In genomic region chr3:69818466-69818865, GRCm38 (mm10) we compare ENCODE assay signal across 17 mouse cellular contexts. TPM values are rescaled to one million over a fixed set of nuclear protein-coding genes. Genes with fewer than 3 reads are reported as not detected.
A peak's percentile ranks its signal among the peaks of the same experiment; 100 is the strongest.
DNase-seq lines count a peak whose midpoint lies in the region; ATAC-seq lines count a peak whose summit lies in the region.
"Had no signal": no experiment of that assay in that cellular context is flagged by ENCODE, and none has a peak within 500 bp of the region (broad histone marks: within the 10 kb centered on the region; RNA-seq: fewer than 3 reads in every experiment).

No protein-coding gene starts in this region.

- H3K4me3 ChIP-seq in hindbrain, embryonic 14.5 days (replicated peaks; ENCODE audit: low read length), result no peak overlapping the region
- no peak overlapping the region for H3K4me3 ChIP-seq in hindbrain, embryonic 12.5 days
- no peak overlapping the region for H3K4me3 ChIP-seq in stomach, embryonic 14.5 days (ENCODE audit: low read depth, low read length)
- H3K4me3 ChIP-seq: heart, adult 2 months; intestine, embryonic 15.5 days; liver, embryonic 13.5 days had no signal

- 0 out of 2 replicates have a peak, but pooled peaks have one; percentile 24 for ATAC-seq in hindbrain, embryonic 14.5 days (ENCODE audit: low FRiP score)
- ATAC-seq in hindbrain, embryonic 12.5 days (ENCODE audit: low FRiP score), result no peak
- peak; percentile 37; the same call in 1 of the 2 replicates for ATAC-seq in stomach, embryonic 14.5 days (ENCODE audit: insufficient number of reproducible peaks, insufficient read depth, low FRiP score, low read depth)
- ATAC-seq: forebrain, embryonic 16.5 days; intestine, embryonic 15.5 days; midbrain, embryonic 16.5 days had no signal

- H3K9ac ChIP-seq in hindbrain, embryonic 14.5 days, result no peak overlapping the region
- H3K9ac ChIP-seq in hindbrain, embryonic 12.5 days, result no peak overlapping the region
- H3K9ac ChIP-seq in stomach, embryonic 14.5 days (replicated peaks; ENCODE audit: low read depth, low read length), result no peak overlapping the region
- H3K9ac ChIP-seq: intestine, embryonic 15.5 days; liver, embryonic 13.5 days had no signal

- no peaks in the 10 kb centered on the region for H3K4me1 ChIP-seq in hindbrain, embryonic 14.5 days (replicated peaks; ENCODE audit: control insufficient read depth, insufficient read depth, low read length)
- H3K4me1 ChIP-seq in hindbrain, embryonic 12.5 days, result no peaks in the 10 kb centered on the region
- H3K4me1 ChIP-seq in stomach, embryonic 14.5 days (ENCODE audit: control insufficient read depth, insufficient read depth, low read length), result peaks cover 1% of the 10 kb centered on the region; the same call in 1 of the 2 replicates
- H3K4me1 ChIP-seq: intestine, embryonic 15.5 days; liver, embryonic 13.5 days had no signal

- WGBS in hindbrain, embryonic 14.5 days, result 72% methylated on average over 5 of the region's 5 CpGs
- WGBS in hindbrain, embryonic 12.5 days, result 80% methylated on average over 5 of the region's 5 CpGs
- 64% methylated on average over 5 of the region's 5 CpGs for WGBS in stomach, embryonic 14.5 days

- H3K4me2 ChIP-seq in hindbrain, embryonic 14.5 days (replicated peaks), result no peak overlapping the region
- no peak overlapping the region for H3K4me2 ChIP-seq in hindbrain, embryonic 12.5 days (replicated peaks)
- no peak overlapping the region for H3K4me2 ChIP-seq in stomach, embryonic 14.5 days (replicated peaks; ENCODE audit: low read depth, low read length)
- H3K4me2 ChIP-seq: intestine, embryonic 15.5 days; liver, embryonic 13.5 days had no signal

- no peak for DNase-seq in hindbrain, embryonic 14.5 days (ENCODE audit: low spot score)
- peak; percentile 81 for DNase-seq in retina, postnatal 1 day
- DNase-seq in retina, embryonic 14.5 days (ENCODE audit: low spot score), result no peak
- peak; percentile 52 for DNase-seq in cerebellum, adult 8-10 months
- DNase-seq in urinary bladder, postnatal 4 days (ENCODE audit: low spot score in 2 of 2), result no peak
- DNase-seq in spleen, postnatal 10 days (ENCODE audit: low spot score in 2 of 2), result no peak
- DNase-seq: adrenal gland, postnatal 14 days; heart, adult 2 months; heart, postnatal 14 days; liver, embryonic 13.5 days; lung, postnatal 36 days had no signal

- H3K27ac ChIP-seq in hindbrain, embryonic 14.5 days, result no peak overlapping the region
- no peak overlapping the region for H3K27ac ChIP-seq in hindbrain, embryonic 12.5 days
- H3K27ac ChIP-seq in stomach, embryonic 14.5 days (ENCODE audit: low read length), result no peak overlapping the region
- H3K27ac ChIP-seq: heart, adult 2 months; intestine, embryonic 15.5 days; kidney, postnatal 0 days; liver, embryonic 13.5 days had no signal

- no peaks in the 10 kb centered on the region for H3K27me3 ChIP-seq in hindbrain, embryonic 14.5 days (ENCODE audit: control insufficient read depth, insufficient read depth, low read length)
- no peaks in the 10 kb centered on the region for H3K27me3 ChIP-seq in hindbrain, embryonic 12.5 days
- no peaks in the 10 kb centered on the region for H3K27me3 ChIP-seq in stomach, embryonic 14.5 days (ENCODE audit: control insufficient read depth, insufficient read depth, low read length)
- H3K27me3 ChIP-seq: intestine, embryonic 15.5 days; liver, embryonic 13.5 days had no signal

- no peaks in the 10 kb centered on the region for H3K9me3 ChIP-seq in hindbrain, embryonic 14.5 days (ENCODE audit: control insufficient read depth, low read length)
- H3K9me3 ChIP-seq in hindbrain, embryonic 12.5 days (replicated peaks), result no peaks in the 10 kb centered on the region
- H3K9me3 ChIP-seq in stomach, embryonic 14.5 days (ENCODE audit: control insufficient read depth, low read depth, low read length), result no peaks in the 10 kb centered on the region
- H3K9me3 ChIP-seq: intestine, embryonic 15.5 days; liver, embryonic 13.5 days had no signal

- no peaks in the 10 kb centered on the region for H3K36me3 ChIP-seq in hindbrain, embryonic 14.5 days (replicated peaks; ENCODE audit: control insufficient read depth, insufficient read depth)
- H3K36me3 ChIP-seq in hindbrain, embryonic 12.5 days, result no peaks in the 10 kb centered on the region
- no peaks in the 10 kb centered on the region for H3K36me3 ChIP-seq in stomach, embryonic 14.5 days (ENCODE audit: control insufficient read depth, insufficient read depth, low read length)
- H3K36me3 ChIP-seq: intestine, embryonic 15.5 days; liver, embryonic 13.5 days had no signal

RNA-seq across cellular contexts. Expression of gene Sptssb, which starts 41.3 kb away (rescaled TPM):
- polyA plus RNA-seq in hindbrain, embryonic 14.5 days (2014; fragmentation: Nextera tagmentation; extraction: Ambion mirVana), result 0.37 and 0.67 TPM in 2 replicates
- polyA plus RNA-seq in hindbrain, embryonic 12.5 days (2016; fragmentation: Nextera tagmentation; extraction: Ambion mirVana), result 0.28 and 1.1 TPM in 2 replicates
- 26.3 and 26.7 TPM in 2 replicates for polyA plus RNA-seq in stomach, embryonic 14.5 days (2014; fragmentation: Nextera tagmentation; extraction: Ambion mirVana)
- polyA plus RNA-seq: heart, adult 2 months had no signal

Comparison
In these comparisons a context has a peak if more than half of its experiments do, and no peak if none do; other contexts are left out.
1. DNase-seq: peak in retina, postnatal 1 day (single experiment) and cerebellum, adult 8-10 months (single experiment); none in hindbrain, embryonic 14.5 days (single experiment), retina, embryonic 14.5 days (single experiment), urinary bladder, postnatal 4 days (0 of 2) and spleen, postnatal 10 days (0 of 2).
2. RNA of gene Sptssb, which starts 41.3 kb away (polyA plus RNA-seq): 26.3 to 26.7 TPM in stomach, embryonic 14.5 days; 0.37 to 0.67 TPM in hindbrain, embryonic 14.5 days and 0.28 to 1.1 TPM in hindbrain, embryonic 12.5 days; every median in the first group is over 10 times any median in the second.